In genomic region chr12:40244926-40245325, GRCm38 (mm10) we compare ENCODE assay signal across 17 mouse cellular contexts. TPM values are rescaled to one million over a fixed set of nuclear protein-coding genes. Genes with fewer than 3 reads are reported as not detected.
DNase-seq lines count a peak whose midpoint lies in the region; ATAC-seq lines count a peak whose summit lies in the region.
"Had no signal": no experiment of that assay in that cellular context is flagged by ENCODE, and none has a peak within 500 bp of the region (broad histone marks: within the 10 kb centered on the region; RNA-seq: fewer than 3 reads in every experiment).

No protein-coding gene starts in this region.

- peaks cover 33% of the 10 kb centered on the region for H3K4me1 ChIP-seq in heart, embryonic 10.5 days
- no peaks in the 10 kb centered on the region; the same call in 1 of the 2 replicates for H3K4me1 ChIP-seq in midbrain, embryonic 11.5 days (ENCODE audit: control insufficient read depth, insufficient read depth, low read length)
- H3K4me1 ChIP-seq in midbrain, embryonic 14.5 days (ENCODE audit: control insufficient read depth, insufficient read depth, low read length) = no peaks in the 10 kb centered on the region

- H3K4me3 ChIP-seq in heart, embryonic 10.5 days = no peak overlapping the region
- H3K4me3 ChIP-seq in midbrain, embryonic 11.5 days (ENCODE audit: low read depth, low read length) = no peak overlapping the region
- H3K4me3 ChIP-seq in midbrain, embryonic 14.5 days (replicated peaks; ENCODE audit: low read depth, low read length) = no peak overlapping the region

- DNase-seq in heart, adult 11 months = peak; percentile 65
- DNase-seq in heart, embryonic 10.5 days (ENCODE audit: low spot score) = no peak
- DNase-seq in midbrain, embryonic 11.5 days (ENCODE audit: low spot score, missing footprints) = peak; percentile 54
- DNase-seq in midbrain, embryonic 14.5 days = no peak
- DNase-seq: adrenal gland, adult 2 months; adrenal gland, adult 8-10 months; adrenal gland, postnatal 25 days; adrenal gland, postnatal 36 days; B cell, adult 2 months; cerebellum, adult 11 months; cerebellum, adult 11-12 months; cerebellum, adult 18-20 months had no signal

- no peak overlapping the region for H3K27ac ChIP-seq in heart, embryonic 10.5 days
- H3K27ac ChIP-seq in midbrain, embryonic 11.5 days (ENCODE audit: low read depth, low read length) = no peak overlapping the region
- no peak overlapping the region for H3K27ac ChIP-seq in midbrain, embryonic 14.5 days (replicated peaks; ENCODE audit: low read depth, low read length)

- ATAC-seq in midbrain, embryonic 11.5 days (ENCODE audit: low FRiP score) = no peak
- ATAC-seq in midbrain, embryonic 14.5 days (ENCODE audit: low FRiP score, low TSS enrichment) = no peak
- ATAC-seq: activated CD4-positive, CD25-positive, alpha-beta regulatory T cell, adult 4 months; CD4-positive, CD25-positive, alpha-beta regulatory T cell, adult 4 months; Patski had no signal

- H3K36me3 ChIP-seq in heart, embryonic 10.5 days = no peaks in the 10 kb centered on the region
- H3K36me3 ChIP-seq in midbrain, embryonic 11.5 days (ENCODE audit: control insufficient read depth, insufficient read depth, low read length) = no peaks in the 10 kb centered on the region
- H3K36me3 ChIP-seq in midbrain, embryonic 14.5 days (ENCODE audit: control insufficient read depth, insufficient read depth, low read length) = no peaks in the 10 kb centered on the region
- H3K36me3 ChIP-seq: G1E had no signal

- H3K4me2 ChIP-seq in midbrain, embryonic 11.5 days = no peak overlapping the region
- H3K4me2 ChIP-seq in midbrain, embryonic 14.5 days (ENCODE audit: low read length) = no peak overlapping the region

- no peaks in the 10 kb centered on the region for H3K27me3 ChIP-seq in heart, embryonic 10.5 days (ENCODE audit: insufficient read depth, poor library complexity, severe bottlenecking)
- H3K27me3 ChIP-seq in midbrain, embryonic 11.5 days (ENCODE audit: control insufficient read depth, insufficient read depth, low read length) = no peaks in the 10 kb centered on the region
- H3K27me3 ChIP-seq in midbrain, embryonic 14.5 days (ENCODE audit: control insufficient read depth, insufficient read depth, low read length) = no peaks in the 10 kb centered on the region
- H3K27me3 ChIP-seq: CH12.LX, Patski had no signal

- H3K9ac ChIP-seq in midbrain, embryonic 11.5 days (ENCODE audit: low read length) = no peak overlapping the region
- no peak overlapping the region for H3K9ac ChIP-seq in midbrain, embryonic 14.5 days (replicated peaks; ENCODE audit: low read length)

- WGBS in heart, embryonic 10.5 days = 90% methylated on average over 5 of the region's 5 CpGs
- WGBS in midbrain, embryonic 11.5 days = 88% methylated on average over 5 of the region's 5 CpGs
- 96% methylated on average over 5 of the region's 5 CpGs for WGBS in midbrain, embryonic 14.5 days

- no peaks in the 10 kb centered on the region for H3K9me3 ChIP-seq in heart, embryonic 10.5 days
- no peaks in the 10 kb centered on the region for H3K9me3 ChIP-seq in midbrain, embryonic 11.5 days (ENCODE audit: control insufficient read depth, low read length)
- H3K9me3 ChIP-seq in midbrain, embryonic 14.5 days (ENCODE audit: control insufficient read depth, low read length) = no peaks in the 10 kb centered on the region
- H3K9me3 ChIP-seq: G1E had no signal

RNA-seq across cellular contexts. Expression of gene Ifrd1, which starts 3.4 kb away (rescaled TPM):
- 95.0 and 98.2 TPM in 2 replicates for polyA plus RNA-seq in heart, embryonic 10.5 days (2016; fragmentation: Nextera tagmentation; extraction: Ambion mirVana)
- 198 and 210 TPM in 2 replicates for polyA plus RNA-seq in midbrain, embryonic 11.5 days (2014; fragmentation: Nextera tagmentation; extraction: Ambion mirVana)
- polyA plus RNA-seq in midbrain, embryonic 14.5 days (2014; fragmentation: Nextera tagmentation; extraction: Ambion mirVana) = 186 and 201 TPM in 2 replicates

RNA-seq across cellular contexts. Expression of gene Lsmem1, which starts 45.6 kb away (rescaled TPM):
- 11.5 and 20.7 TPM in 2 replicates for polyA plus RNA-seq in heart, embryonic 10.5 days (2016; fragmentation: Nextera tagmentation; extraction: Ambion mirVana)
- polyA plus RNA-seq in midbrain, embryonic 11.5 days (2014; fragmentation: Nextera tagmentation; extraction: Ambion mirVana) = not detected in 2 replicates
- polyA plus RNA-seq in midbrain, embryonic 14.5 days (2014; fragmentation: Nextera tagmentation; extraction: Ambion mirVana) = not detected in 2 replicates
- polyA plus RNA-seq: adrenal gland, adult 2 months; CD4-positive, CD25-positive, alpha-beta regulatory T cell, adult 4 months; G1E; Patski had no signal

Comparison
In these comparisons a context has a peak if more than half of its experiments do, and no peak if none do; other contexts are left out.
1. DNase-seq: peak in heart, adult 11 months (single experiment) and midbrain, embryonic 11.5 days (single experiment); none in heart, embryonic 10.5 days (single experiment) and midbrain, embryonic 14.5 days (single experiment).
2. RNA of gene Lsmem1, which starts 45.6 kb away (polyA plus RNA-seq): 11.5 to 20.7 TPM in heart, embryonic 10.5 days; not detected in midbrain, embryonic 11.5 days and not detected in midbrain, embryonic 14.5 days; every median in the first group is over 10 times any median in the second.